Mouse (Mus musculus) splenic B cell, adult 2 months (primary cell): ENCODE data around the gene Dhrs4.

Experiments used
- DNase-seq: peaks from one replicate; pipeline ENCODE4 v3.0.0-alpha.2; 2011; ENCODE audit warnings: low read depth, low spot score
- H3K27me3 ChIP-seq: 2 replicates; pipeline ENCODE4 v1.6.1; 2012; ENCODE audit warnings: mild to moderate bottlenecking, low read length, moderate library complexity, mixed read lengths; ENCODE audit not compliant: control insufficient read depth, poor library complexity, insufficient read depth, severe bottlenecking
- H3K36me3 ChIP-seq: 2 replicates; pipeline ENCODE4 v1.6.1; 2012; ENCODE audit warnings: mild to moderate bottlenecking, low read length, moderate library complexity, mixed read lengths; ENCODE audit not compliant: control insufficient read depth, poor library complexity, insufficient read depth, severe bottlenecking

The Dhrs4 gene

GRCm38 (mm10) chr14:55497449-55497821 is 18.9 kb downstream of the Dhrs4 start:
- Histone ChIP-seq H3K36me3 (no peaks in the 10 kb centered on the region), H3K27me3 (no peaks in the 10 kb centered on the region)
- peak; percentile 91 for DNase-seq

- H3K27me3 ChIP-seq: no peaks in the 10 kb centered on the region
- no peak for DNase-seq
- H3K36me3 ChIP-seq: no peaks in the 10 kb centered on the region
Observed at GRCm38 (mm10) chr14:55505612-55506011, 27.1 kb downstream of the Dhrs4 start.

GRCm38 (mm10) chr14:55507801-55508200 is 29.2 kb downstream of the Dhrs4 start:
- no peaks in the 10 kb centered on the region for H3K27me3 ChIP-seq
- no peak for DNase-seq
- H3K36me3 ChIP-seq: no peaks in the 10 kb centered on the region

GRCm38 (mm10) chr14:55509540-55509939 is 31.0 kb downstream of the Dhrs4 start:
- Histone ChIP-seq H3K27me3 (no peaks in the 10 kb centered on the region), H3K36me3 (no peaks in the 10 kb centered on the region)
- DNase-seq: no peak

GRCm38 (mm10) chr14:55510125-55510731 is 31.7 kb downstream of the Dhrs4 start, which contains the start of gene Cpne6:
Cpne6 (plus strand) TSS chr14:55510445.
- no peak for DNase-seq
- Histone ChIP-seq H3K36me3 (no peaks in the 10 kb centered on the region), H3K27me3 (no peaks in the 10 kb centered on the region)

- Histone ChIP-seq H3K27me3 (no peaks in the 10 kb centered on the region), H3K36me3 (no peaks in the 10 kb centered on the region)
- no peak for DNase-seq
Observed at GRCm38 (mm10) chr14:55511037-55511436, 32.5 kb downstream of the Dhrs4 start.

- H3K36me3 ChIP-seq: no peaks in the 10 kb centered on the region
- no peak for DNase-seq
- no peaks in the 10 kb centered on the region for H3K27me3 ChIP-seq
Observed at GRCm38 (mm10) chr14:55513927-55514326, 35.4 kb downstream of the Dhrs4 start.

- no peaks in the 10 kb centered on the region; the same call in 1 of the 2 replicates for H3K27me3 ChIP-seq
- no peaks in the 10 kb centered on the region for H3K36me3 ChIP-seq
- no peak for DNase-seq
Observed at GRCm38 (mm10) chr14:55515846-55516245, 37.3 kb downstream of the Dhrs4 start.

- no peak for DNase-seq
- H3K36me3 ChIP-seq: no peaks in the 10 kb centered on the region
Observed at GRCm38 (mm10) chr14:55518897-55519296, 40.3 kb downstream of the Dhrs4 start.

GRCm38 (mm10) chr14:55519604-55520003 is 41.0 kb downstream of the Dhrs4 start:
- peaks cover 3% of the 10 kb centered on the region; the same call in 1 of the 2 replicates for H3K27me3 ChIP-seq
- H3K36me3 ChIP-seq: no peaks in the 10 kb centered on the region
- DNase-seq: no peak

More at GRCm38 (mm10) chr14:55518897-55519296, 40.3 kb downstream of the Dhrs4 start:
- peaks cover 3% of the 10 kb centered on the region; the same call in 1 of the 2 replicates for H3K27me3 ChIP-seq

- peaks cover 3% of the 10 kb centered on the region; the same call in 1 of the 2 replicates for H3K27me3 ChIP-seq
- DNase-seq: peak; percentile 41
- no peaks in the 10 kb centered on the region for H3K36me3 ChIP-seq
Observed at GRCm38 (mm10) chr14:55520451-55521361, 42.1 kb downstream of the Dhrs4 start.

GRCm38 (mm10) chr14:55524062-55524461 is 45.5 kb downstream of the Dhrs4 start:
- peaks cover 3% of the 10 kb centered on the region; the same call in 1 of the 2 replicates for H3K27me3 ChIP-seq
- no peaks in the 10 kb centered on the region for H3K36me3 ChIP-seq
- no peak for DNase-seq

GRCm38 (mm10) chr14:55524785-55525184 is 46.2 kb downstream of the Dhrs4 start, which contains the start of gene Nrl:
Nrl (minus strand) TSS chr14:55524981.
- no peaks in the 10 kb centered on the region for H3K36me3 ChIP-seq
- peaks cover 3% of the 10 kb centered on the region; the same call in 1 of the 2 replicates for H3K27me3 ChIP-seq
- no peak for DNase-seq

- Histone ChIP-seq H3K27me3 (no peaks in the 10 kb centered on the region), H3K36me3 (no peaks in the 10 kb centered on the region)
- no peak for DNase-seq
Observed at GRCm38 (mm10) chr14:55526674-55527073, 48.1 kb downstream of the Dhrs4 start.

GRCm38 (mm10) chr14:55527940-55528339 is 49.4 kb downstream of the Dhrs4 start:
- peak; percentile 77 for DNase-seq
- H3K36me3 ChIP-seq: no peaks in the 10 kb centered on the region

More at GRCm38 (mm10) chr14:55527940-55528339, 49.4 kb downstream of the Dhrs4 start:
- no peaks in the 10 kb centered on the region for H3K27me3 ChIP-seq
